8 mouse cellular contexts compared by ENCODE assay signal in the genomic region with DNA sequence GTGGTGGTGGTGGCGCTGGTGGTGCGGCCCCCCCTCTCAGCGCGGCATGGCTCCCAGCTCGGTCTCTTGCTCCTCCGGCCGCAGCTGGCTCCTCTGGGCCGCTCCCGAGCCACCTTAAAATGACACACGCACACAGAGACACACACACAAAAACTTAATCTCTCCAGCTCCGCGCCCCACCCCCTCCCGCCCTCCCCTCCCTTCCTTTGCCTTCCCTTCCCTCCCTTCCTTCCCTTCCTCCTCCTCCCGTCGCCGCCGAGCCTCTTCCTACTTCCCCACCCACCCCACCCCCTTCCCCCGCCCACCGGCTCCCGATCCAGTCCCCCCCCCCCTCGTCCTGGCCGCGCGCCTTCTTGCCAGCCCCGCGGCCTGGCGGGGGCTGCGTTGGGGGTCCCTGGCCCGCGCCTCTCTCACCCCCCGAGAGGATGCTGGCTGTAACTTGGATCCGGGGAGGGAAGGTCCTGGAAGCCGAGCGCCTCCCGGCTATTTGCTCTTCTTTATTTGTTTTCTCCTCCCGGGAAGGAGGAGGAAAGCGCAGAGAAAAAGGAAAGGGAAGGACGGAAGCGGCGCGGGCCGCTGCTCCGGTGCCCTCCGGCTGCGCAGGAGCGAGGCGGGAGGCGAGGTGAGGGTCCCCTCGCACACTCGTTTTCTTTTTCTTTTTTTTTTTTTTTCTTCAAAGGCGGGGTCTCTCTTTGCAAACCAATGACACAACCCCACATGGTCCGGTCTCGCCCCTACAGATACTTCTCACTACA. TPM values are rescaled to one million over a fixed set of nuclear protein-coding genes. Genes with fewer than 3 reads are reported as not detected.
DNase-seq lines count a peak whose midpoint lies in the region; ATAC-seq and TF ChIP-seq lines count a peak whose summit lies in the region.

A gene (minus strand): TSS at position 107 of the 755 bp plus-strand sequence.

- ATAC-seq in heart, embryonic 15.5 days (replicated peaks; ENCODE audit: insufficient number of reproducible peaks, insufficient read depth, low FRiP score, low read depth), result peak; percentile 68
- peak; percentile 34 for ATAC-seq in liver, embryonic 16.5 days (ENCODE audit: low read depth)
- peak; percentile 68 for ATAC-seq in neural tube, embryonic 13.5 days (ENCODE audit: low read depth)

- no peak for TF ChIP-seq CTCF in ES-Bruce4 (IDR thresholded peaks at IDR 0.05; ENCODE audit: low read depth, low read length)
- TF ChIP-seq CTCF in embryonic fibroblast, embryonic 13.5 days (IDR thresholded peaks at IDR 0.05; ENCODE audit: borderline replicate concordance, insufficient read depth, low read length), result no peak

- peaks cover 7% of the 10 kb centered on the region; the same call in 1 of the 2 replicates for H3K36me3 ChIP-seq in ES-Bruce4 (ENCODE audit: control insufficient read depth, insufficient read depth, low read length, poor library complexity, severe bottlenecking)
- H3K36me3 ChIP-seq in heart, embryonic 15.5 days, result no peaks in the 10 kb centered on the region
- H3K36me3 ChIP-seq in liver, embryonic 16.5 days (ENCODE audit: control insufficient read depth, insufficient read depth), result no peaks in the 10 kb centered on the region
- H3K36me3 ChIP-seq in neural tube, embryonic 13.5 days, result no peaks in the 10 kb centered on the region

- under 1% methylated on average over 34 of the region's 53 CpGs for WGBS in heart, embryonic 15.5 days
- WGBS in liver, embryonic 16.5 days (ENCODE audit: insufficient replicate concordance), result under 1% methylated on average over 31 of the region's 53 CpGs
- 1% methylated on average over 31 of the region's 53 CpGs for WGBS in neural tube, embryonic 13.5 days

- peak within 1 kb of the TSS; percentile 95 for H3K27ac ChIP-seq in ES-Bruce4 (ENCODE audit: insufficient read depth, low read length)
- peak within 1 kb of the TSS; percentile 99 for H3K27ac ChIP-seq in embryonic fibroblast, embryonic 13.5 days (ENCODE audit: insufficient read depth, low read length)
- H3K27ac ChIP-seq in heart, embryonic 15.5 days, result peak within 1 kb of the TSS; percentile 98
- H3K27ac ChIP-seq in liver, embryonic 16.5 days (ENCODE audit: low read length), result peak within 1 kb of the TSS; percentile 81
- peak within 1 kb of the TSS; percentile 98 for H3K27ac ChIP-seq in neural tube, embryonic 13.5 days (replicated peaks)

- no peaks in the 10 kb centered on the region for H3K27me3 ChIP-seq in ES-Bruce4 (ENCODE audit: control insufficient read depth, insufficient read depth, low read length, poor library complexity, severe bottlenecking)
- H3K27me3 ChIP-seq in heart, embryonic 15.5 days, result no peaks in the 10 kb centered on the region
- H3K27me3 ChIP-seq in liver, embryonic 16.5 days (ENCODE audit: control insufficient read depth, insufficient read depth, low read depth, low read length), result peaks cover 49% of the 10 kb centered on the region
- peaks cover 10% of the 10 kb centered on the region; the same call in 1 of the 2 replicates for H3K27me3 ChIP-seq in neural tube, embryonic 13.5 days

- peak within 1 kb of the TSS; percentile 96 for H3K4me3 ChIP-seq in ES-Bruce4 (ENCODE audit: low read depth, low read length)
- H3K4me3 ChIP-seq in embryonic fibroblast, embryonic 13.5 days (ENCODE audit: insufficient read depth, low read length), result peak within 1 kb of the TSS; percentile 91
- peak within 1 kb of the TSS; percentile 96 for H3K4me3 ChIP-seq in heart, embryonic 15.5 days
- peak within 1 kb of the TSS; percentile 69 for H3K4me3 ChIP-seq in liver, embryonic 16.5 days (ENCODE audit: low read depth, low read length)
- H3K4me3 ChIP-seq in neural tube, embryonic 13.5 days, result peak within 1 kb of the TSS; percentile 94

- peak; percentile 31 for TF ChIP-seq POLR2A in ES-Bruce4 (IDR thresholded peaks at IDR 0.05; ENCODE audit: insufficient read depth, low read length)
- TF ChIP-seq POLR2A in embryonic fibroblast, embryonic 13.5 days (IDR thresholded peaks at IDR 0.05; ENCODE audit: low read depth, low read length), result peak; percentile 69

- DNase-seq in adrenal gland, postnatal 4 days (ENCODE audit: low spot score in 2 of 2), result peak; percentile 46 to 51
- peak; percentile 72 to 83 for DNase-seq in kidney, postnatal 36 days
- DNase-seq in yolk sac, embryonic 10.5 days (ENCODE audit: low spot score), result peak; percentile 92

- H3K4me2 ChIP-seq in heart, embryonic 15.5 days, result peak within 1 kb of the TSS; percentile 95
- peak within 1 kb of the TSS; percentile 88 for H3K4me2 ChIP-seq in liver, embryonic 16.5 days (ENCODE audit: low read depth, low read length)
- H3K4me2 ChIP-seq in neural tube, embryonic 13.5 days, result peak within 1 kb of the TSS; percentile 95

- TF ChIP-seq EP300 in ES-Bruce4 (IDR thresholded peaks at IDR 0.05; ENCODE audit: insufficient read depth, low read depth, low read length), result no peak

- H3K4me1 ChIP-seq in ES-Bruce4 (ENCODE audit: control insufficient read depth, insufficient read depth, low read length), result no peaks in the 10 kb centered on the region
- peaks cover 2% of the 10 kb centered on the region; the same call in 1 of the 2 replicates for H3K4me1 ChIP-seq in embryonic fibroblast, embryonic 13.5 days (ENCODE audit: control insufficient read depth, insufficient read depth, low read length)
- H3K4me1 ChIP-seq in heart, embryonic 15.5 days (replicated peaks), result peaks cover 30% of the 10 kb centered on the region
- peaks cover 8% of the 10 kb centered on the region for H3K4me1 ChIP-seq in liver, embryonic 16.5 days (ENCODE audit: control insufficient read depth, low read depth, low read length)
- H3K4me1 ChIP-seq in neural tube, embryonic 13.5 days (replicated peaks), result peaks cover 41% of the 10 kb centered on the region

- H3K9me3 ChIP-seq in ES-Bruce4 (replicated peaks; ENCODE audit: control insufficient read depth, insufficient read depth, low read length, poor library complexity, severe bottlenecking), result 0 out of 2 replicates have a peak, but pooled peaks cover under 1% of the 10 kb centered on the region
- no peaks in the 10 kb centered on the region for H3K9me3 ChIP-seq in heart, embryonic 15.5 days (replicated peaks)
- H3K9me3 ChIP-seq in liver, embryonic 16.5 days (replicated peaks; ENCODE audit: control insufficient read depth, low read length), result no peaks in the 10 kb centered on the region
- H3K9me3 ChIP-seq in neural tube, embryonic 13.5 days, result 0 out of 2 replicates have a peak, but pooled peaks cover under 1% of the 10 kb centered on the region

- peak within 1 kb of the TSS; percentile 98 for H3K9ac ChIP-seq in ES-Bruce4 (ENCODE audit: low read depth, poor library complexity, severe bottlenecking)
- peak within 1 kb of the TSS; percentile 98 for H3K9ac ChIP-seq in heart, embryonic 15.5 days
- H3K9ac ChIP-seq in liver, embryonic 16.5 days (ENCODE audit: low read depth, low read length), result peak within 1 kb of the TSS; percentile 65
- peak within 1 kb of the TSS; percentile 97 for H3K9ac ChIP-seq in neural tube, embryonic 13.5 days

RNA-seq across cellular contexts. Expression of the gene that starts here (rescaled TPM):
- polyA plus RNA-seq in ES-Bruce4 (2011; ENCODE audit: insufficient read depth, insufficient read length, low read depth, missing spikeins), result 31.6 and 34.8 TPM in 2 replicates
- total RNA-seq in adrenal gland, postnatal 4 days (2021), result 100 to 1,000 TPM; 205 to 210 TPM
- polyA plus RNA-seq in embryonic fibroblast, embryonic 13.5 days (2011; ENCODE audit: insufficient read length, low read depth, missing spikeins), result 50.0 and 59.9 TPM in 2 replicates
- 17.2 and 32.2 TPM in 2 replicates for polyA plus RNA-seq in heart, embryonic 15.5 days (2015; fragmentation: Nextera tagmentation; extraction: Ambion mirVana)
- polyA plus RNA-seq in liver, embryonic 16.5 days (2015; fragmentation: Nextera tagmentation; extraction: Ambion mirVana), result 10.3 and 11.4 TPM in 2 replicates
- 22.9 and 30.6 TPM in 2 replicates for polyA plus RNA-seq in neural tube, embryonic 13.5 days (2015; fragmentation: Nextera tagmentation; extraction: Ambion mirVana)

Comparison
In these comparisons a context has a peak if more than half of its experiments do, and no peak if none do; other contexts are left out.
1. Peak in every context shown above with its lines: DNase-seq, ATAC-seq, H3K4me3 ChIP-seq and H3K27ac ChIP-seq.